Mouse (Mus musculus) G1E (cell line): ENCODE measurements at regions not wholly inside any gene's neighbourhood (a gene's known extent, or its start where the extent isn't known, plus 50 kb on each side); places are given as distances from the start of the nearest gene placed in this dataset.

Experiments used
- CTCF ChIP-seq: IDR thresholded peaks from 2 replicates; pipeline ENCODE4 v1.5.1; 2012; ENCODE audit warnings: low read depth, low read length, inconsistent platforms, mixed read lengths
- GATA1 ChIP-seq: IDR thresholded peaks from 2 replicates; pipeline ENCODE4 v1.6.1; 2012; ENCODE audit warnings: borderline replicate concordance, low read length, inconsistent platforms, mixed read lengths
- TAL1 ChIP-seq: conservative IDR thresholded peaks from 2 replicates; pipeline ENCODE4 v1.6.1; 2012; ENCODE audit warnings: low read depth, low read length, inconsistent platforms, mixed read lengths

GRCm38 (mm10) chr6:50814936-50815500 lies 160.8 kb upstream of the Npvf start:
- TF ChIP-seq CTCF (no peak), GATA1 (no peak), TAL1 (no peak)
